Mouse (Mus musculus): Measurements from ENCODE around the gene Ccdc97. TPM values are rescaled to one million over a fixed set of nuclear protein-coding genes. Genes with fewer than 3 reads are reported as not detected.

Gene Ccdc97
- polyA plus RNA-seq, 1 experiment = 39.0 TPM

- WGBS = 3% methylated on average over 29 of the region's 29 CpGs
- no peak for DNase-seq (ENCODE audit: low read depth, low spot score)
Measured at GRCm38 (mm10) chr7:25674719-25675300, 44.1 kb downstream of the Ccdc97 start, which contains the start of gene Tmem91. Gene Tmem91 (minus strand): TSS chr7:25675166.

GRCm38 (mm10) chr7:25674297-25674696 lies 44.6 kb downstream of the Ccdc97 start:
- WGBS = 14% methylated on average over 9 of the region's 9 CpGs
- no peak for DNase-seq (ENCODE audit: low read depth, low spot score)

GRCm38 (mm10) chr7:25672442-25672841 lies 46.4 kb downstream of the Ccdc97 start:
- DNase-seq (ENCODE audit: low read depth, low spot score) = no peak
- 57% methylated on average over 4 of the region's 4 CpGs for WGBS

- DNase-seq (ENCODE audit: low read depth, low spot score) = no peak
- WGBS = 33% methylated on average over 2 of the region's 2 CpGs
Measured at GRCm38 (mm10) chr7:25671686-25672085, 47.2 kb downstream of the Ccdc97 start.

- DNase-seq (ENCODE audit: low read depth, low spot score) = no peak
- WGBS = 87% methylated on average over 4 of the region's 4 CpGs
Measured at GRCm38 (mm10) chr7:25670096-25670495, 48.8 kb downstream of the Ccdc97 start.

DNA sequence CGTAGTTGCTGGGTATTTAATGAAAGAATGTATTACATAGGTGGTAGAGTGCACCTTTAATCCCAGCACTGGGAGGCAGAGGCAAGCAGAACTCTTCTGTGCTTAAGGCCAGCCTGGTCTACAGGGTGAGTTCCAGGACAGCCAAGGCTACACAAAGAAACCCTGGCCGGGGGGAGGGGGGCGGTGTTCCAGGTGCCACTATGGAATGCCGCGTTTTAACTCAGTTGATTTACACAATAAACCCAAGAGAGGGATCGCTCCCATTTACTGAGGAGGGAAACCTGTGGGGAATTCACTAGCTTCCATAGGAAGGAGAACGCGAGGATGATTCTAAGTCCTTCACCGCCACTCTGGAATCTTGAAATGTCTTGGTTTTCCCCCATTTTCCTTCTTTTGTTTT lies 49.3 kb downstream of the Ccdc97 start:
- no peak for DNase-seq (ENCODE audit: low read depth, low spot score)
- 80% methylated on average over 9 of the region's 9 CpGs for WGBS

GRCm38 (mm10) chr7:25669158-25669557 lies 49.7 kb downstream of the Ccdc97 start:
- WGBS = 83% methylated on average over 10 of the region's 10 CpGs
- DNase-seq (ENCODE audit: low read depth, low spot score) = no peak

DNA sequence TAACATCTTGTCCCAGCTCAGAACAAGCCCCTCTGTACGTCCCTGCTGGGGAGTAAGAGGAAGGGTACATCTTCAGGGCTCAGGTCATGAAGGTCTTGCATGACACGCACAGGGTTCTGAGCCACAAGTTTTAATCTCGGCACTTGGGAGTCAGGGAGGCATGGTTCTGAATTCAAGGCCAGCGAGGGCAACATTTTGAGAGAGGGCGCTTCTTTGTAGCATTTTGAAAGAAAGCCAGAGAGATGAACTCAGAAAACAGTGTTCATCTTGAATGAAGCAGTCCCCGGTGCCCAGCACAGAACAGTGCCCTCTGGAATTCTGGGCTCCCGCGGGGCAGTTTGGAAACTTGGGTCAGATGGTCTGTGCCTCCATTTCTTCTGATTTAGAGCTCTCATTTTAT lies 52.5 kb downstream of the Ccdc97 start:
- 95% methylated on average over 8 of the region's 8 CpGs for WGBS
- DNase-seq (ENCODE audit: low read depth, low spot score) = no peak

Other genes with a start within 250 kb of the Ccdc97 start
- gene Ceacam1, start 241.5 kb downstream of the Ccdc97 start, polyA plus RNA-seq (2012; rRNA removed) = 658 and 768 TPM in 2 replicates
- 1.2 and 1.3 TPM in 2 replicates for gene Ceacam2, start 179.2 kb downstream of the Ccdc97 start, polyA plus RNA-seq (2012; rRNA removed)
- 23.6 and 36.5 TPM in 2 replicates for gene Erich4, start 103.2 kb downstream of the Ccdc97 start, polyA plus RNA-seq (2012; rRNA removed)
- 50.9 and 56.2 TPM in 2 replicates for gene Dmac2, start 99.7 kb downstream of the Ccdc97 start, polyA plus RNA-seq (2012; rRNA removed)
- 7.1 and 7.6 TPM in 2 replicates for gene B3gnt8, start 92.4 kb downstream of the Ccdc97 start, polyA plus RNA-seq (2012; rRNA removed)
- gene Bckdha, start 60.1 kb downstream of the Ccdc97 start, polyA plus RNA-seq (2012; rRNA removed) = 56.6 and 66.8 TPM in 2 replicates
- gene Exosc5, start 59.9 kb downstream of the Ccdc97 start, polyA plus RNA-seq (2012; rRNA removed) = 51.4 and 55.4 TPM in 2 replicates
- gene Tmem91, start 43.9 kb downstream of the Ccdc97 start, polyA plus RNA-seq (2012; rRNA removed) = 0.29 and 0.79 TPM in 2 replicates
- gene B9d2, start 38.3 kb downstream of the Ccdc97 start, polyA plus RNA-seq (2012; rRNA removed) = 21.8 and 24.6 TPM in 2 replicates
- 17.0 and 18.3 TPM in 2 replicates for gene Tgfb1, start 32.1 kb downstream of the Ccdc97 start, polyA plus RNA-seq (2012; rRNA removed)
- 35.8 and 42.9 TPM in 2 replicates for gene Hnrnpul1, start 35.7 kb upstream of the Ccdc97 start, polyA plus RNA-seq (2012; rRNA removed)
- 15.3 and 24.2 TPM in 2 replicates for gene Axl, start 69.6 kb upstream of the Ccdc97 start, polyA plus RNA-seq (2012; rRNA removed)
- 49.2 and 66.1 TPM in 2 replicates for gene Cyp2s1, start 97.8 kb upstream of the Ccdc97 start, polyA plus RNA-seq (2012; rRNA removed)
- gene Cyp2b10, start 178.5 kb upstream of the Ccdc97 start, polyA plus RNA-seq (2012; rRNA removed) = 0.77 and 14.7 TPM in 2 replicates

Measured in large intestine, adult 2 months (tissue).